Mouse (Mus musculus): ENCODE measurements around the gene Gm45234.

GRCm38 (mm10) chr6:124696441-124697150 lies 59.2 kb downstream of the Gm45234 start:
- TF ChIP-seq MAFK (IDR thresholded peaks at IDR 0.05; ENCODE audit: insufficient read depth, low read depth, low read length) (no peak), CHD2 (IDR thresholded peaks at IDR 0.05; ENCODE audit: low read depth, low read length) (no peak), ZC3H11A (IDR thresholded peaks at IDR 0.05; ENCODE audit: borderline replicate concordance, low read depth, low read length) (no peak), HCFC1 (IDR thresholded peaks at IDR 0.05; ENCODE audit: borderline replicate concordance, insufficient read depth, low read length) (no peak)

Measured in ES-E14 (cell line).